Mouse (Mus musculus) layer of hippocampus, postnatal 36 days (tissue): ENCODE measurements around the gene Vil1. TPM values are rescaled to one million over a fixed set of nuclear protein-coding genes. Genes with fewer than 3 reads are reported as not detected.

Experiments used
- DNase-seq, 2 experiments: peaks; one replicate each; pipeline ENCODE4 v3.0.0; 2022
- total RNA-seq, 2 experiments: library from RNA; stranded (reverse); gene quantifications; 2 replicates each; pipeline ENCODE4 v1.2.3; 2021

Gene Vil1
- total RNA-seq = under 1 TPM; 0.10 to 0.33 TPM

DNA sequence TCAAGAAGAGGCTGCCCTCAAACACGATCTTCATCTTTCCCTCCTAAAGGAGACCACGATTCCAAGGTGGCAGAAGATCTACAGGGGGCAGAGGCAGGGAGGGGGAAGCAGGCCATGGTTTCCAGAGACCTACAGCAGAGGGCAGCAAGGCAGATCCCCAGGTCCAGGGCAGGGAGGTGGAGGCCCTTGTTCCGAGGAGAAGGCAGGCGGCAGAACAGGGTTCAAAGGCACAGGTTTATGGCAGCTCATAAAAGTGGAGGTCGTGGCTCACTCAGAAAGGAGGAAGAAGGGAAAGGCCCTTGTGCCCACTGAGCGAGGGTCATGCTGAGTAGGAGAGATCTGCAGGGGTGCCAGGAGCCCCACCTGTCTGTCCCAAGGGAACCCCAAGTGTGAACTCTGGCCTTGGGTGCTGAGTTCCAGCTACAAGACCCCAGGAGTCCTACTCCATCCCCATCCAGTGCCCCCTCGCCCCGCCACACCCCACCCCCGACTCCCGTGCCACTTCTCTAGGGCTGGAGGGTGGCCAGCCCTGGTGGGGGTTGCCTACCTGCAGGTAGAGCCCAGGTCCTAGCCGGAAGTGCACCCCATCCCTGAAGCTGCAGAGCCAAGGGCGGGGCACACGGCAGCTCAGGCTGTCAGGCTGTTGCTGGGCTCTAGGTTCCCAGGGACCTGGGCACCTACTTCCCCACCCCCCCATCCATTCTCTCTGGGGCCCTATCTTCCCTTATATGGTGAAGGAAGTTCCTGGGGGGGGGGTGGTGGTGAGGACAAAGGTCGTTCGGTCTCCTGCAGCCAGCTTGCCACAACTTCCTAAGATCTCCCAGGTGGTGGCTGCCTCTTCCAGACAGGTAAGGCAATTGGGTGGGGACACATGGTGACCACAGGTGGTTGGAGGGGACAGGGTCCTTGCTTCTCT, at the start of gene Vil1:
Gene Vil1 (plus strand): TSS at position 788 of the 916 bp plus-strand sequence.
- DNase-seq = no peak

DNA sequence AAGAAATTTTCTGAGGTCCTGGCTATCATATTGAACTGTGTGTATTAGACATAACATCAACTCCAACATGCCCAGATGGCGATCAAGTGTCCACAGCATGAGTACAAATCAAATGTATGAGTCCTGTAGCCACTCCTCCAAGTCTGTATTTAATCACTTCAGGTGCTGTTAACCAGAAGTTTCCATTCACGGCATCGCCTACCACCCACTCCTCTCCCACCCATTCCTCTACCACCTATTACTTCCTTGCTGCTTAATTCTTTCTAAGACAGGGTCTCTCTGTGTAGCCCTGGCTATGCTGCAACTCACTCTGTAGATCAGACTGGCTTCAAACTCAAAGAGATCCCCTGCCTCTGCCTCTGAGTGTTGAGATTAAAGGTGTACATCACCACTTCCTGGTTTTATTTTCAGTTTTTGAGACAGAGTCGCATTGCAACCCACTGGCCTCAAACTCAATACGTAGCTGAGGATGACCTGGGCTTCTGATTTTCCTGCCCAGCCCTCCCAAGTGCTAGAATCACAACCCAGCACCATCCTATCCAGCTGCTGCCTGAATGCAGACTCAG, 49.1 kb upstream of the Vil1 start:
- no peak for DNase-seq

DNA sequence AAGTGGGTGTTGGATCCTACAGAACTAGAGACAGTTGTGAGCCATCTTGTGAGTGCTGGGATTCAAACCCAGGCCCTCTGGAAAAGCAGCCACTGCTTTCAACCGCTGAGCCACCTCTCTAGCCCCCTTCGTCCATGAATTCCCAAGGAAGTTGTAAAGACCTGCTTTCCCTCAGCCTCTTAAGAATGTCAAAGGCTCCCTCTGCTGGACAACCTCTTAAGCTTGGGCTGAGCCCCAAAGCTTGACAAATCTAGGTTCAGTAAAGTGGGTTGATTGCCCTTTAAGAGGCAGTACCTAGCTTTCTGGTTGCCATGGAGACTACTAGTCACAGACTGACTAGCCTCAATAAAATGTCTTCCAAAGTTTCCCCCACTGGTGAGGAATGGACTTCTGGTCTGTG, 47.4 kb upstream of the Vil1 start, which contains the start of gene Catip:
Gene Catip (plus strand): TSS at position 297 of the 400 bp plus-strand sequence.
- peak; percentile 57 to 66 for DNase-seq

- DNase-seq = no peak
Measured at GRCm38 (mm10) chr1:74362325-74363229, 46.6 kb upstream of the Vil1 start.

DNA sequence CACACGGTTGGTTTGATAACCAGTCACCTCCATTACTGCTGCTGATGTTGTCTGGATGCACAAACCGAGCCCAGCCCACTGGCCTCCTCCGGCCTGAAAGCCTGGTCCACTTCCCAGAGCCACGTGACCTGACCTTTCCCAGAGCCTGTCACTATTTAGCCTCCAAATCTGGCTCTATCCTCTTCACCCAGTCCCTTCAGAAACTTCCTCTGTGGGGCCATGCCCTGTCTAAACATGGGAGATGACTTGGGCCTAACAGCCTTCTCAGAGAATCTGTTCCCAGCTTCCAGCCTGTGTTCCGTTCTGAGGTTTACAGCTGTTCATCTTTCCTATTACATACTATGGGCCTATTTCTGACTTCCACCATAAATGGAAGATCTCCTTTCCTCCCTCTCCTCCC, 45.7 kb upstream of the Vil1 start:
- no peak for DNase-seq

GRCm38 (mm10) chr1:74364270-74364669, 44.9 kb upstream of the Vil1 start:
- no peak for DNase-seq

- DNase-seq = peak in 1 of 2 experiments; percentile 31
Measured at GRCm38 (mm10) chr1:74367886-74368645, 41.1 kb upstream of the Vil1 start.

DNA sequence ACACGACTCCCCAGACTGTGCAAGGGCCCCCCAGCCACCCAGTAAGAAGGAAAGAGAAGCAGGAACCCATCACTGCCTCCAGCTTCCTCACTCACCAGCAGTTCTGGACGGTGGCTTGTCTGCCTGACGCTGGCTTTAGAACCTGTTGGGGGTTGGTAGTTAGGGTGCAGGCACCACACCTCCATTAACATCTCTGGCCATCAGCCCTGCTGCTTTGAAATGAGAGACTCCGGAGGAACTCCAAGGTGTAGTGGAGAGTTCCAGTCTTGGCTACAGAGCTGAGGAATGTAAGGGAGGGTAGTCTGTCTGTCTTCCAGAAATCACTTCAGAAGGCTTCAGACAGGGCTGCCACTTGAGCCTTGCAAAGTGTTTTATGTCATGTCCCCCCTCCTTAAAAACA, 39.1 kb upstream of the Vil1 start:
- no peak for DNase-seq

- DNase-seq = no peak
Measured at GRCm38 (mm10) chr1:74373372-74373771, 35.8 kb upstream of the Vil1 start.

DNA sequence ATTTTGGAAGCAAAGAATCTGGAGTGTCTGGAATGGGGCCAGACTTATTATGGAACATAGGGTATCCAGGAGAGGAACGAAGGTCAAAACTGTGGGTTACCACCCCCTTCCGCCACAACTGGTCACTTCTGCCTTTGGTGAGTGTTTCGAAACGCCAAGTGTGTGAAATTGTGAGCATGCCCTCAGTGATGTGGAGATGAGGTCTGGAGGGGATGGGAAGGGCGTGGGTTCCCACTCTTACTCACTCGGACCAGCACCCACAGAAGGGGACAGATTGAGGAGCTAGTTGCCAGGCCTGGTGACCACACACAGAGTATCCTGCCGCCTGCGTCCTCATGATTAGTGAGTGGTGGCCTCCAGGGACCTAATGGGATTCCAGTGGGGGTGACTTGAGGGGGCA, 34.2 kb upstream of the Vil1 start, which contains the start of gene Slc11a1:
Gene Slc11a1 (plus strand): TSS at position 216 of the 400 bp plus-strand sequence.
- DNase-seq = no peak

GRCm38 (mm10) chr1:74375561-74375960, 33.6 kb upstream of the Vil1 start:
- DNase-seq = no peak

GRCm38 (mm10) chr1:74376396-74376795, 32.8 kb upstream of the Vil1 start:
- DNase-seq = no peak

DNA sequence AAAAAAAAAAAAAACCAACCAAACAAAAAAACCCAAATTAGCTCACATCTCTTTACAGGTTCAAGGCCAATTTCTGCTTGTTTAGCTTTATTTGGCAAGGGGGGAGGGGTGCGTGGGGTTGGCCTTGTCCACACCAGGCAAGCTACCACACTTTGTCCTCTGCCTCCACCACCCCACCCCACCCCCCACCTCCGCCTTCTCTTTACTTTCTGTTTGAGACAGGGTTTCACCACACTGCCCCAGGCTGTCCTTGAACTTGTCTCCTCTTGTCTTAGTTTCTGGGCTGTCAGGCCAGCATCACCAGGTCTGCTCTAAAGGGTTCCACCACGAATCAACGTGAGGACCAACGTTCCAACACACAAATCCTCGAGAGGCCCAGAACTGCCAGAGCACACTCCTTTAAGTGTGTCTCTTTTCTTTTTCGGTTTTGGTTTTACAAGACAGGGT, 30.1 kb upstream of the Vil1 start:
- no peak for DNase-seq

- no peak for DNase-seq
Measured at GRCm38 (mm10) chr1:74380484-74380883, 28.7 kb upstream of the Vil1 start.

DNA sequence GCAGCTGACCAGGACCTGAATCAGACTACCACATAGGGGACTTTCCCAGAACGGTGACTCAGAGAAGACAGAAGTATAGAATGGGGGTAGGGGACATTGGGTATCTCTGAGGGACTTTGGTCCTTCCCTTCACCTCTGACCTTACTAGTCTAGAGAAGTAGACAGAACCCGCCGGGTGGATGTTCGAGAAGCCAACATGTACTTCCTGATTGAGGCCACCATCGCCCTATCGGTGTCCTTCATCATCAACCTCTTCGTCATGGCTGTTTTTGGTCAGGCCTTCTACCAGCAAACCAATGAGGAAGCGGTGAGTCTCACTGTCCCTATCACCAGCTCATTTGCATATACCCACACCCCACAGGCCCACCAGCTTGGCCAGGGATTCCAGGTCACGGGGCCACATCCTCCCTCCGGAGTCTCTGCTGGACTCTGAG, 27.6 kb upstream of the Vil1 start:
- DNase-seq = no peak

DNA sequence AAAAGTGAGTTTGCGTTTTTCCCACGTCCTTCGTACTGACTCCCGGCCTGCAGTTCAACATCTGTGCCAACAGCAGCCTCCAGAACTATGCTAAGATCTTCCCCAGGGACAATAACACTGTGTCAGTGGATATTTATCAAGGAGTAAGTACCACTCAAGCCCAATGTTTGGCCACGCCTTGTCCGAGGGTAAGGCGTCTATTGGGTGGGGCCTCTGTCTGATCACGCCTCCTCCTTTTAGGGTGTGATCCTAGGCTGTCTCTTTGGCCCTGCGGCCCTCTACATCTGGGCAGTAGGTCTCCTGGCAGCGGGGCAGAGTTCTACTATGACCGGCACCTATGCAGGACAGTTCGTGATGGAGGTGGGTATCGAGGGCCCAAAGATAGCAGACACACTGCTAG, 25.8 kb upstream of the Vil1 start:
- no peak for DNase-seq

GRCm38 (mm10) chr1:74384525-74384924, 24.7 kb upstream of the Vil1 start:
- DNase-seq = no peak

GRCm38 (mm10) chr1:74385064-74385463, 24.1 kb upstream of the Vil1 start:
- DNase-seq = no peak

GRCm38 (mm10) chr1:74385531-74385930, 23.6 kb upstream of the Vil1 start:
- DNase-seq = no peak

- no peak for DNase-seq
Measured at GRCm38 (mm10) chr1:74386363-74386713, 22.8 kb upstream of the Vil1 start.

- DNase-seq = peak; percentile 95 to 96
Measured at GRCm38 (mm10) chr1:74386714-74387385, 22.3 kb upstream of the Vil1 start.
